Mouse (Mus musculus): ENCODE results near the gene Micall1. TPM values are rescaled to one million over a fixed set of nuclear protein-coding genes. Genes with fewer than 3 reads are reported as not detected.

Micall1 gene
- polyA plus RNA-seq (2014; fragmentation: Illumina TruSeq; extraction: RNeasy Lipid Tissue Mini Kit (QIAGEN cat#74804); ENCODE audit: low read depth, low replicate concordance), result 9.1 TPM

GRCm38 (mm10) chr15:79108421-79109320 lies at the start of gene Micall1:
Gene Micall1, plus strand, starts transcription at chr15:79108898.

GRCm38 (mm10) chr15:79062376-79063159 lies 46.1 kb upstream of the Micall1 start, which contains the start of gene Ankrd54:
Gene Ankrd54, minus strand, starts transcription at chr15:79062893.

GRCm38 (mm10) chr15:79074913-79075532 lies 33.7 kb upstream of the Micall1 start, which contains the start of gene Eif3l:
Gene Eif3l, plus strand, starts transcription at chr15:79075179.

GRCm38 (mm10) chr15:79140866-79141565 lies 32.3 kb downstream of the Micall1 start, which contains the start of the genes Polr2f and 1700088E04Rik:
Gene Polr2f, plus strand, starts transcription at chr15:79141009.
Gene 1700088E04Rik, minus strand, starts transcription at chr15:79141253.

GRCm38 (mm10) chr15:79165140-79165539 lies 56.4 kb downstream of the Micall1 start, which contains the start of gene Sox10:
Gene Sox10, minus strand, starts transcription at chr15:79165240.

Other genes with a start within 250 kb of the Micall1 start
- gene Gga1, start 231.7 kb upstream of the Micall1 start, polyA plus RNA-seq (2014; fragmentation: Illumina TruSeq; extraction: RNeasy Lipid Tissue Mini Kit (QIAGEN cat#74804); ENCODE audit: low read depth, low replicate concordance), result 0.66 TPM
- gene Gm49510, start 209.2 kb upstream of the Micall1 start, polyA plus RNA-seq (2014; fragmentation: Illumina TruSeq; extraction: RNeasy Lipid Tissue Mini Kit (QIAGEN cat#74804); ENCODE audit: low read depth, low replicate concordance), result not detected
- 0.85 TPM for gene Sh3bp1, start 209.1 kb upstream of the Micall1 start, polyA plus RNA-seq (2014; fragmentation: Illumina TruSeq; extraction: RNeasy Lipid Tissue Mini Kit (QIAGEN cat#74804); ENCODE audit: low read depth, low replicate concordance)
- gene Pdxp, start 195.0 kb upstream of the Micall1 start, polyA plus RNA-seq (2014; fragmentation: Illumina TruSeq; extraction: RNeasy Lipid Tissue Mini Kit (QIAGEN cat#74804); ENCODE audit: low read depth, low replicate concordance), result 0.35 TPM
- 2.7 TPM for gene Lgals1, start 182.2 kb upstream of the Micall1 start, polyA plus RNA-seq (2014; fragmentation: Illumina TruSeq; extraction: RNeasy Lipid Tissue Mini Kit (QIAGEN cat#74804); ENCODE audit: low read depth, low replicate concordance)
- gene Nol12, start 174.0 kb upstream of the Micall1 start, polyA plus RNA-seq (2014; fragmentation: Illumina TruSeq; extraction: RNeasy Lipid Tissue Mini Kit (QIAGEN cat#74804); ENCODE audit: low read depth, low replicate concordance), result 1.6 TPM
- gene Triobp, start 161.2 kb upstream of the Micall1 start, polyA plus RNA-seq (2014; fragmentation: Illumina TruSeq; extraction: RNeasy Lipid Tissue Mini Kit (QIAGEN cat#74804); ENCODE audit: low read depth, low replicate concordance), result 2.2 TPM
- gene H1f0, start 80.4 kb upstream of the Micall1 start, polyA plus RNA-seq (2014; fragmentation: Illumina TruSeq; extraction: RNeasy Lipid Tissue Mini Kit (QIAGEN cat#74804); ENCODE audit: low read depth, low replicate concordance), result 206 TPM
- gene Galr3, start 67.0 kb upstream of the Micall1 start, polyA plus RNA-seq (2014; fragmentation: Illumina TruSeq; extraction: RNeasy Lipid Tissue Mini Kit (QIAGEN cat#74804); ENCODE audit: low read depth, low replicate concordance), result not detected
- gene Ankrd54, start 46.0 kb upstream of the Micall1 start, polyA plus RNA-seq (2014; fragmentation: Illumina TruSeq; extraction: RNeasy Lipid Tissue Mini Kit (QIAGEN cat#74804); ENCODE audit: low read depth, low replicate concordance), result 1.5 TPM
- 76.2 TPM for gene Eif3l, start 33.7 kb upstream of the Micall1 start, polyA plus RNA-seq (2014; fragmentation: Illumina TruSeq; extraction: RNeasy Lipid Tissue Mini Kit (QIAGEN cat#74804); ENCODE audit: low read depth, low replicate concordance)
- gene Polr2f, start 32.1 kb downstream of the Micall1 start, polyA plus RNA-seq (2014; fragmentation: Illumina TruSeq; extraction: RNeasy Lipid Tissue Mini Kit (QIAGEN cat#74804); ENCODE audit: low read depth, low replicate concordance), result not detected
- gene 1700088E04Rik, start 32.4 kb downstream of the Micall1 start, polyA plus RNA-seq (2014; fragmentation: Illumina TruSeq; extraction: RNeasy Lipid Tissue Mini Kit (QIAGEN cat#74804); ENCODE audit: low read depth, low replicate concordance), result 0.38 TPM
- 0.16 TPM for gene Sox10, start 56.3 kb downstream of the Micall1 start, polyA plus RNA-seq (2014; fragmentation: Illumina TruSeq; extraction: RNeasy Lipid Tissue Mini Kit (QIAGEN cat#74804); ENCODE audit: low read depth, low replicate concordance)
- 24.6 TPM for gene Pick1, start 120.3 kb downstream of the Micall1 start, polyA plus RNA-seq (2014; fragmentation: Illumina TruSeq; extraction: RNeasy Lipid Tissue Mini Kit (QIAGEN cat#74804); ENCODE audit: low read depth, low replicate concordance)
- 1.3 TPM for gene Gm49486, start 120.5 kb downstream of the Micall1 start, polyA plus RNA-seq (2014; fragmentation: Illumina TruSeq; extraction: RNeasy Lipid Tissue Mini Kit (QIAGEN cat#74804); ENCODE audit: low read depth, low replicate concordance)
- gene Slc16a8, start 145.9 kb downstream of the Micall1 start, polyA plus RNA-seq (2014; fragmentation: Illumina TruSeq; extraction: RNeasy Lipid Tissue Mini Kit (QIAGEN cat#74804); ENCODE audit: low read depth, low replicate concordance), result not detected
- 7.9 TPM for gene Baiap2l2, start 176.6 kb downstream of the Micall1 start, polyA plus RNA-seq (2014; fragmentation: Illumina TruSeq; extraction: RNeasy Lipid Tissue Mini Kit (QIAGEN cat#74804); ENCODE audit: low read depth, low replicate concordance)
- gene Pla2g6, start 219.5 kb downstream of the Micall1 start, polyA plus RNA-seq (2014; fragmentation: Illumina TruSeq; extraction: RNeasy Lipid Tissue Mini Kit (QIAGEN cat#74804); ENCODE audit: low read depth, low replicate concordance), result not detected
- gene Maff, start 237.7 kb downstream of the Micall1 start, polyA plus RNA-seq (2014; fragmentation: Illumina TruSeq; extraction: RNeasy Lipid Tissue Mini Kit (QIAGEN cat#74804); ENCODE audit: low read depth, low replicate concordance), result 3.6 TPM